Mouse (Mus musculus) left cerebral cortex, adult 9 months (tissue): ENCODE data around the gene Zranb2.

Experiments
- DNase-seq, 2 experiments: peaks; one replicate each; pipeline ENCODE4 v3.0.0; 2022; ENCODE audit warnings: low spot score in 2 of 2

Zranb2 gene

GRCm38 (mm10) chr3:157578469-157579170 is 44.7 kb downstream of the Zranb2 start:
- no peak for DNase-seq

GRCm38 (mm10) chr3:157579376-157579775 is 45.4 kb downstream of the Zranb2 start:
- DNase-seq: no peak

- no peak for DNase-seq
Measured at GRCm38 (mm10) chr3:157580299-157580698, 46.3 kb downstream of the Zranb2 start.

GRCm38 (mm10) chr3:157581755-157582154 is 47.8 kb downstream of the Zranb2 start:
- DNase-seq: no peak

GRCm38 (mm10) chr3:157582626-157583405 is 48.9 kb downstream of the Zranb2 start:
- no peak for DNase-seq

- DNase-seq: no peak
Measured at GRCm38 (mm10) chr3:157597837-157598379, 63.9 kb downstream of the Zranb2 start.
